Mouse (Mus musculus) midbrain, embryonic 15.5 days (tissue): ENCODE data around the gene Extl2. TPM values are rescaled to one million over a fixed set of nuclear protein-coding genes. Genes with fewer than 3 reads are reported as not detected.

Source experiments
- ATAC-seq: fragments of 200-750 bp; cut with Nextera tagmentation; replicated peaks from 2 replicates; pipeline ENCODE4 v1.8.0; 2017; ENCODE audit warnings: moderate TSS enrichment
- H3K27ac ChIP-seq: fragments of 300-500 bp; sonication (generic); 2 replicates; pipeline ENCODE4 v1.5.1; 2015; ENCODE audit warnings: mild to moderate bottlenecking, inconsistent platforms
- H3K27me3 ChIP-seq: fragments of 300-500 bp; sonication (generic); replicated peaks from 2 replicates; pipeline ENCODE4 v1.6.1; 2015; ENCODE audit warnings: inconsistent platforms
- H3K36me3 ChIP-seq: fragments of 300-500 bp; sonication (generic); replicated peaks from 2 replicates; pipeline ENCODE4 v1.6.1; 2015; ENCODE audit warnings: inconsistent platforms
- H3K4me1 ChIP-seq: fragments of 300-500 bp; sonication (generic); 2 replicates; pipeline ENCODE4 v1.6.1; 2015; ENCODE audit warnings: inconsistent platforms
- H3K4me2 ChIP-seq: fragments of 300-500 bp; sonication (generic); 2 replicates; pipeline ENCODE4 v1.6.1; 2015; ENCODE audit warnings: inconsistent platforms, mild to moderate bottlenecking, moderate library complexity
- H3K4me3 ChIP-seq: fragments of 300-500 bp; sonication (generic); 2 replicates; pipeline ENCODE4 v1.5.1; 2015; ENCODE audit warnings: mild to moderate bottlenecking, inconsistent platforms
- H3K9ac ChIP-seq: fragments of 300-500 bp; sonication (generic); 2 replicates; pipeline ENCODE4 v1.6.1; 2015; ENCODE audit warnings: mild to moderate bottlenecking, inconsistent platforms
- H3K9me3 ChIP-seq: fragments of 300-500 bp; sonication (generic); 2 replicates; pipeline ENCODE4 v1.6.1; 2016; ENCODE audit warnings: inconsistent platforms
- WGBS: fragments of 180-500 bp; shearing (Covaris S2); methylation state at CpG from one replicate; pipeline ENCODE4 v1.1.7; 2015; ENCODE audit warnings: mixed read lengths; 5-methylcytosine and 5-hydroxymethylcytosine counted together
- polyA plus RNA-seq: library from polyadenylated mRNA; unstranded; fragments of >200 nt; fragmentation: Nextera tagmentation; extraction: Ambion mirVana; gene quantifications from 2 replicates; pipeline ENCODE4 v1.2.1, GENCODE M21; 2015

Gene Extl2
- polyA plus RNA-seq, 1 experiment from 2014 or later: 24.0 TPM

GRCm38 (mm10) chr3:116016116-116016515, 8.9 kb downstream of the Extl2 start:
- no peaks in the 10 kb centered on the region for H3K36me3 ChIP-seq
- ATAC-seq: no peak
- no peaks in the 10 kb centered on the region for H3K9me3 ChIP-seq
- no peak overlapping the region for H3K4me3 ChIP-seq
- no peak overlapping the region for H3K9ac ChIP-seq
- no peak overlapping the region for H3K27ac ChIP-seq
- H3K4me2 ChIP-seq: no peak overlapping the region
- no peaks in the 10 kb centered on the region for H3K4me1 ChIP-seq
- no peaks in the 10 kb centered on the region for H3K27me3 ChIP-seq
- WGBS: 92% methylated on average over 13 of the region's 13 CpGs

DNA sequence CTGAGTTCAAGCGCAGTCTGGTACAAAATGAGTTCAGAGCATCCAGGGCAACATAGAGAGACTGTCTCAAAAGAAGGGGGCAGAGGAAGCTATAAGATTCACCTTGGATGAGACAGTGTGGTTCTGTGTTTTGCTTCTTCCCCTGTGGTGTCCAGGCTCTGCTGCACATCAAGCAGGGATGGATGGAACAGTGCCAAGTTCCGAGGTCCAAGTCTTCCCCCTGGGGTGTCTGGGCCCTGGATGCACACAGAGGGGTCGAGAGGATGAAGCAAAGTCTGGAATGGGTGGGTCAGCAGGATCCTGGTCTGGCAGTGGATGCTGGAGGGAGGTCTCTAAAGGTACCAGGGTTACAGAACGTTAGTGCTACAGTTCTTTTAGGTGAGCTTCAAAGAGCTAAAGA, 11.3 kb downstream of the Extl2 start:
- Histone ChIP-seq H3K4me2 (no peak overlapping the region), H3K9ac (no peak overlapping the region), H3K27ac (no peak overlapping the region), H3K4me3 (no peak overlapping the region), H3K27me3 (no peaks in the 10 kb centered on the region), H3K9me3 (no peaks in the 10 kb centered on the region), H3K4me1 (peaks cover 2% of the 10 kb centered on the region; the same call in 1 of the 2 replicates), H3K36me3 (no peaks in the 10 kb centered on the region)
- ATAC-seq: no peak
- 72% methylated on average over 4 of the region's 4 CpGs for WGBS

DNA sequence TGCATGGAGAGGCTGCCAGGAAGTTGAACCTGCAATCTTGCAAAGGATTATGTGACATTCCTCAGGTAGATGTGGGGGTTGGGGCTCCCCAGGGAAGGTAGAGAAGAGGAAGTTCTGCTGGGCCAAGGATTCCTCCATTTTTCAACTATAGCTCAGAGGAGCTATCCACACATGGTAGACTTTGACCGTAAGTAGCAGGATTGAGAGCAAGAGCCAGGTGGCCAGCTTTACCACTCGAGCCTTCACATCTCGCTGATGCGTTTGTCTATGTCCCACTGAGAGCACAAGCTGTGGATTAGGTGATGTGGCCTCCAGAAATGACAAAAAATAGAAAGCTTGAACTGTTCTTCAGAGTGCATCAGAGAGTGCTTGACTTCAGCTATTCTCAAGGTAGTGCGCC, 11.9 kb downstream of the Extl2 start:
- Histone ChIP-seq H3K27me3 (no peaks in the 10 kb centered on the region), H3K4me1 (peaks cover 2% of the 10 kb centered on the region; the same call in 1 of the 2 replicates), H3K9me3 (no peaks in the 10 kb centered on the region), H3K4me2 (no peak overlapping the region), H3K9ac (no peak overlapping the region), H3K27ac (no peak overlapping the region), H3K4me3 (no peak overlapping the region), H3K36me3 (no peaks in the 10 kb centered on the region)
- 87% methylated on average over 5 of the region's 5 CpGs for WGBS
- no peak for ATAC-seq

- Histone ChIP-seq H3K27me3 (no peaks in the 10 kb centered on the region), H3K36me3 (0 out of 2 replicates have a peak, but pooled peaks cover 4% of the 10 kb centered on the region), H3K9me3 (no peaks in the 10 kb centered on the region), H3K9ac (no peak overlapping the region), H3K27ac (no peak overlapping the region), H3K4me3 (no peak overlapping the region), H3K4me1 (peaks cover 2% of the 10 kb centered on the region; the same call in 1 of the 2 replicates), H3K4me2 (no peak overlapping the region)
- ATAC-seq: no peak
- WGBS: 91% methylated on average over 12 of the region's 12 CpGs
Measured at GRCm38 (mm10) chr3:116024236-116024635, 17.0 kb downstream of the Extl2 start.

GRCm38 (mm10) chr3:116024669-116025068, 17.4 kb downstream of the Extl2 start:
- H3K9ac ChIP-seq: no peak overlapping the region
- 0 out of 2 replicates have a peak, but pooled peaks cover 4% of the 10 kb centered on the region for H3K36me3 ChIP-seq
- peaks cover 2% of the 10 kb centered on the region; the same call in 1 of the 2 replicates for H3K4me1 ChIP-seq
- H3K9me3 ChIP-seq: no peaks in the 10 kb centered on the region
- no peak overlapping the region for H3K4me3 ChIP-seq
- no peak overlapping the region for H3K27ac ChIP-seq
- H3K4me2 ChIP-seq: no peak overlapping the region
- 86% methylated on average over 5 of the region's 5 CpGs for WGBS
- ATAC-seq: no peak
- no peaks in the 10 kb centered on the region for H3K27me3 ChIP-seq

DNA sequence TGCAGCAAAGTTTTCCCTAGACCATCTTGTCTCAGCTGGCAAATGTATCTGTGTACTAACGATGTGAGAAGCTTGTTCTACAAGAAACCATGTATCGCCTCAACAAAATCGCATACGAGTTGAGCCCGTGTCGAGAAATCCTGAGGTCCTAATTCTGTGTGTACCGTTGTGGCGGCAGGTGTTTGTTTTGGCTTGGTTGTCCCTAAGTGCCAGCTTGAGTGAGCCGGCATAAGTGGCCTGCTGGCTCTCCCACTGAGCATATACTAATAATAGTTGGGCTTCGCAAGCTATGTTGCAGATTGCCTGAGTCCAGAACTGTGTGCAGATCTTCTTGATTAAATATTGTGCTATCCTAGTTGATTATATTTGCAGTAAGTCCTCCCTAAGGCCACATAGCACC, 18.4 kb downstream of the Extl2 start:
- Histone ChIP-seq H3K36me3 (0 out of 2 replicates have a peak, but pooled peaks cover 4% of the 10 kb centered on the region), H3K4me2 (no peak overlapping the region), H3K27me3 (no peaks in the 10 kb centered on the region), H3K4me1 (peaks cover 2% of the 10 kb centered on the region; the same call in 1 of the 2 replicates), H3K9me3 (no peaks in the 10 kb centered on the region), H3K27ac (no peak overlapping the region), H3K4me3 (no peak overlapping the region), H3K9ac (no peak overlapping the region)
- 84% methylated on average over 10 of the region's 10 CpGs for WGBS
- no peak for ATAC-seq

GRCm38 (mm10) chr3:116026996-116027395, 19.7 kb downstream of the Extl2 start:
- WGBS: 91% methylated on average over 20 of the region's 20 CpGs
- no peak overlapping the region for H3K4me3 ChIP-seq

DNA sequence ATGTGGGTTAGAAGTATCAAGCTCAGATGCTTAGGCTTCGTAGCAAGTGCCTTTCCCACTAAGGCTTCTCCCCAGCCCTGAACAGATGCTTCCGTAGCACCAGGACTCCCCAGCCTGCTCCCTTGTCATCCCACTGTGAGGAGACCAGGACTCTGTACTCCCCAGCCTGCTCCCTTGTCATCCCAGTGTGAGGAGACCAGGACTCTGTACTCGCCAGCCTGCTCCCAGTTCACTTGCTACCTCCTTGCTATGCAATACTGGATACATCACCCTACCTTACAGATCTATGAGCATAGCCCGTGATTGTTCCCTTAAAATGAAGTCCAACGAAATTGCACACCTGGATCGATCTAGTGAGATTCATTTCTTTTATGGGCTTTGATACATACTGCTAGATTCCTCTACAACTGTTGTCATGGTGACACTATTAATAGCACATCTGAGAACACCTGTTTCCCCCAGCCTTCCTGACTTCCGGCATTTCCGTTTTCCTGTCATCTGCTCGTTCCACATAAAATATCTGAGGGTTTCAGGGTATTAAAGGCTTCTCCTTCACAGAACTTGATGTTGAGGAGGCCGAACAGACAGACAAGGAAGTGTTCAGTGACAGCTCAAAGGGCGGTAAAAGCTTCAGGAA, 23.0 kb downstream of the Extl2 start:
- Histone ChIP-seq H3K36me3 (0 out of 2 replicates have a peak, but pooled peaks cover 4% of the 10 kb centered on the region), H3K9ac (no peak overlapping the region), H3K4me3 (no peak overlapping the region), H3K27ac (no peak overlapping the region), H3K4me2 (no peak overlapping the region), H3K4me1 (no peaks in the 10 kb centered on the region), H3K27me3 (no peaks in the 10 kb centered on the region; the same call in 1 of the 2 replicates), H3K9me3 (no peaks in the 10 kb centered on the region)
- ATAC-seq: peak; percentile 48
- WGBS: 72% methylated on average over 11 of the region's 11 CpGs

More at GRCm38 (mm10) chr3:116026996-116027395, 19.7 kb downstream of the Extl2 start:
- H3K4me1 ChIP-seq: peaks cover 2% of the 10 kb centered on the region; the same call in 1 of the 2 replicates
- no peak for ATAC-seq
- no peak overlapping the region for H3K9ac ChIP-seq
- no peaks in the 10 kb centered on the region for H3K9me3 ChIP-seq
- H3K4me2 ChIP-seq: no peak overlapping the region
- 0 out of 2 replicates have a peak, but pooled peaks cover 4% of the 10 kb centered on the region for H3K36me3 ChIP-seq
- H3K27ac ChIP-seq: no peak overlapping the region
- H3K27me3 ChIP-seq: no peaks in the 10 kb centered on the region

DNA sequence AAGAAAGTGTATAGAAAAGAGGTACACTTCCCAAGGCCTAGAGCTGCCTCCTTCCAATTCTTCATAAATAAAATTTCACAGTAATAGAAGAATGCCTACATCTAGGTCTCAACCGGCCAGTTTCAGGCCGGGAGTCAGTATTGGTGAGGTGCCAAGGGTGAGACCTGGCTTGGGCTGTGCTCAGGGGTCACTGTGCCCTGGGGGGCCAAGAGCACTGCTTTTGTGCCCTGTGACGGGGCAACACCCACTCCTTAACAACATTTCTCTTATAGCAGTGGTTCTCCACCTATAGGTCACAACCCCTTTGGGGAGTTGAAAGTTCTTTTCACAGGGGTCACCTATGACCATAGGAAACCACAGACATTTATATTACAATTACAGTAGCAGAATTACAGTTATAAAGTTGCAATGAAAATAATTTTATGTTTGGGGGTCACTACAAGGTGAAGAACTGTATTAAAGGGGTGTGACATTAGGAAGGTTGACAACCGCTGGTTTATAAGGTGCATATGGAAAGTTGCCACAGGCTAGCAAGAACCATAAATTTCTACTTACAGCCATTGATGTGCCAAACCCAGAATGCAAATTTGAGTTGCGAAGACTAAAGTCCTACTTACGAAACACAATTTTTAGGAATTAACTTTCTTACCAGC, 26.1 kb downstream of the Extl2 start:
- no peak overlapping the region for H3K4me2 ChIP-seq
- no peak overlapping the region for H3K27ac ChIP-seq
- no peaks in the 10 kb centered on the region for H3K9me3 ChIP-seq
- WGBS: 57% methylated on average over 6 of the region's 6 CpGs
- ATAC-seq: peak; percentile 53
- no peak overlapping the region for H3K4me3 ChIP-seq
- H3K9ac ChIP-seq: no peak overlapping the region
- no peaks in the 10 kb centered on the region for H3K36me3 ChIP-seq
- no peaks in the 10 kb centered on the region; the same call in 1 of the 2 replicates for H3K27me3 ChIP-seq
- H3K4me1 ChIP-seq: no peaks in the 10 kb centered on the region

- ATAC-seq: peak; percentile 67; the same call in 1 of the 2 replicates
Measured at GRCm38 (mm10) chr3:116033871-116034222, 26.6 kb downstream of the Extl2 start.

GRCm38 (mm10) chr3:116040776-116041175, 33.5 kb downstream of the Extl2 start:
- no peaks in the 10 kb centered on the region for H3K27me3 ChIP-seq
- H3K4me2 ChIP-seq: no peak overlapping the region
- H3K9ac ChIP-seq: no peak overlapping the region
- H3K4me1 ChIP-seq: no peaks in the 10 kb centered on the region
- no peak overlapping the region for H3K27ac ChIP-seq
- WGBS: 85% methylated on average over 3 of the region's 3 CpGs
- no peaks in the 10 kb centered on the region for H3K9me3 ChIP-seq
- ATAC-seq: no peak
- no peaks in the 10 kb centered on the region for H3K36me3 ChIP-seq
- H3K4me3 ChIP-seq: no peak overlapping the region

More at GRCm38 (mm10) chr3:116033871-116034222, 26.6 kb downstream of the Extl2 start:
- H3K27me3 ChIP-seq: no peaks in the 10 kb centered on the region; the same call in 1 of the 2 replicates
- H3K36me3 ChIP-seq: no peaks in the 10 kb centered on the region
- WGBS: 60% methylated on average over 3 of the region's 3 CpGs
- no peak overlapping the region for H3K27ac ChIP-seq
- no peaks in the 10 kb centered on the region for H3K4me1 ChIP-seq
- H3K4me2 ChIP-seq: no peak overlapping the region
- H3K4me3 ChIP-seq: no peak overlapping the region
- H3K9ac ChIP-seq: no peak overlapping the region
- H3K9me3 ChIP-seq: no peaks in the 10 kb centered on the region

DNA sequence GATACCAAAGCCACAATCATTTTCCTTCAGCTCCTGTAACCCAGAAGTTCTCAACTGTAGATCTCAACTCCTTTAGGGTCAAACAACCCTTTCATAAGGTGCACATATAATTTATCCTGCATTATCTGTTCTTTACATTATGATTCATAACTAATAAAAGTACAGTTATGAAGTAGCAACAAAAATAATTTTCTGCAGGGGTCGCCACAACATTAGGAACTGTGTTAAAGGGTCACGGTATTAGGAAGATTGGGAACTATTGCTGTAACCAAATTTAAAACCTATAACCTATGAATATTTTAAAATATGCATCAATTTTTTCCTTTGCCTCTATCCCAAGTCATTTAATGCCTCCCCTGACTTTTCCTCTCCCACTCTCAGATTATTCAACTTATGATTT, 38.7 kb downstream of the Extl2 start:
- no peak for ATAC-seq
- 87% methylated on average over 2 of the region's 2 CpGs for WGBS
- no peak overlapping the region for H3K4me2 ChIP-seq

More for the DNA sequence above, 38.7 kb downstream of the Extl2 start:
- Histone ChIP-seq H3K27ac (no peak overlapping the region), H3K36me3 (no peaks in the 10 kb centered on the region), H3K9me3 (no peaks in the 10 kb centered on the region), H3K4me3 (no peak overlapping the region), H3K9ac (no peak overlapping the region), H3K4me1 (no peaks in the 10 kb centered on the region), H3K27me3 (no peaks in the 10 kb centered on the region)
